Mouse (Mus musculus) cerebellum, postnatal 10 days (tissue): ENCODE measurements around the gene Nrp1.

Experiments
- DNase-seq, 2 experiments: peaks; one replicate each; pipeline ENCODE4 v3.0.0; 2021; ENCODE audit warnings: mixed read lengths in 2 of 2

Nrp1 gene

GRCm38 (mm10) chr8:128371789-128372188 lies 13.4 kb downstream of the Nrp1 start:
- no peak for DNase-seq

DNA sequence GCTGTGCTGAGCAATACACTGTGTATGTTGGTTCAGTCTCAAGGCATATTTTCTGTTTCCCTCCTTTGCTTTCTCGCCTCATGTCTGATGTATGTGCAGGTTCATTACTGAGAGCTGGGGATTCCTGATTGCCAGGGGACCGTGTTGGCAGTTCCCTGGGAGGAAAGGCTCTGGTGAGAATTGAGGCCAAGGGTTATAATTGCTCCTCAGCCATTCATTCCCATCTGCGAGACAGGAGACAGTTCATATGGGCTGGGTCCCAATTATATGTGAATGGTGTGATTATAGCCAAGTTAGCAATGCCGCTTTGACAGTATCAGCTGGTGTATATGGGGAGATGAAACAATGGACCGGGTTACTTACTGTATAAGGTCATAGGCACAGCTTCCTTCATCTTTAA lies 14.3 kb downstream of the Nrp1 start:
- no peak for DNase-seq

DNA sequence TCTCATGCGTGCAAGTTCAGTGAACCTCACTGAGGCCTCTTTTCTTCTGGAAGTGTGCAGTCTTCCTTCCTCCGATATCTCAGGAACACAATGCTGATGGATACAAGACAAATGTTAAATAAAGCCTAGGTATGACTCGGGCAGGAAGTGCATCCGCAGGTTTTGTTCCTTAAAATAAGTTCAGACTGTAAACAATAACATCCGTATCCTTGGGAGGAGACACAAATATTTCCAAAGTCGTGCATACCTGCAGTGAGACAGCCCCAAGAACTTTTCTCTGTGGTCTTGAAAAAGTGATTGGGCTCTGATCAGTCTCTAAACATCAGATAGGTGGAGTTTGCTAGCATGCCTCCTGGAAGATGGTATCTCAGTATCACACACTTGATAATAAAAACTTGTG lies 15.0 kb downstream of the Nrp1 start:
- no peak for DNase-seq

- no peak for DNase-seq
Observed at GRCm38 (mm10) chr8:128375291-128375690, 16.9 kb downstream of the Nrp1 start.

GRCm38 (mm10) chr8:128383176-128383575 lies 24.8 kb downstream of the Nrp1 start:
- DNase-seq, result no peak

DNA sequence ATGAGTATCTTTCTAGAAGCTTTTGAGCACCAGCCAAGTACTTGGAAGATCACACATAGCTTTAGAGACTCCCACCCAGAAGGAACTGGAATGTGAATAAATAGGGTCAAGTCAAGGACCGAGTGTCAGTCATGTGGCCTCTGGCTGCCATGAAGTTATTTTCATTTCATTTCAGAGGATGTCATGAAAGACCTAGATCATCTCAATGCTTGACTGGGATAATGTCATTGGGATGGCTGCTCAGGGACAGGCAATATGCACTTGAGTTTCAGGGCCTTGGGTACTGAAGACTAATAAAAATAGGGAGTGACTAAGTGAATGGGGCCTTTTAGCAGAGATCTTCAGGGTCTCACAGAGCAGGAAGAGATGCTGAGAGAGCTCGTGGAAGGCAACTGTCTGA lies 26.0 kb downstream of the Nrp1 start:
- DNase-seq, result no peak

GRCm38 (mm10) chr8:128384921-128385332 lies 26.5 kb downstream of the Nrp1 start:
- no peak for DNase-seq

GRCm38 (mm10) chr8:128386963-128387621 lies 28.7 kb downstream of the Nrp1 start:
- DNase-seq, result no peak

DNA sequence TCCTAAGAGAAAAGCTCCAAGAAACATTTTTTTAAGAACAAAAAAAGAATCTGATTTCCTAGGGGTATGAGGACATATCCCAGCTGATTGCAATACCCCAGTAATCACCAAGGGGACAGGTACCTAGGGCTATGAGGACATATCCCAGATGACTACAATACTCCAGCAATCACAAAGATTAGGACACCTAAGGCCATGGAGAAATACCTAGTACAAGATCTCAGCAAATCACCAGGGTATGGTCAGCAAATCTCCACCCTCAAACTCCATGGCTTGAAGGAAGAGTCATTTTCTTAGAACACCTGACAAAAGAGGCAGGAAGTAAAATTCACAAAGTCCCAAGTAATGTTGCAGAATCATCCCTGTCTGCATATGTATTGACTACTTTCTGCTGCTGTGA lies 32.4 kb downstream of the Nrp1 start:
- no peak for DNase-seq

- DNase-seq, result no peak
Observed at GRCm38 (mm10) chr8:128391182-128391760, 32.9 kb downstream of the Nrp1 start.

- DNase-seq, result no peak
Observed at GRCm38 (mm10) chr8:128394671-128395193, 36.3 kb downstream of the Nrp1 start.

- DNase-seq, result no peak
Observed at GRCm38 (mm10) chr8:128396968-128397367, 38.6 kb downstream of the Nrp1 start.

GRCm38 (mm10) chr8:128397441-128397840 lies 39.0 kb downstream of the Nrp1 start:
- no peak for DNase-seq

GRCm38 (mm10) chr8:128398472-128399091 lies 40.2 kb downstream of the Nrp1 start:
- DNase-seq, result no peak

GRCm38 (mm10) chr8:128400286-128400685 lies 41.9 kb downstream of the Nrp1 start:
- no peak for DNase-seq

DNA sequence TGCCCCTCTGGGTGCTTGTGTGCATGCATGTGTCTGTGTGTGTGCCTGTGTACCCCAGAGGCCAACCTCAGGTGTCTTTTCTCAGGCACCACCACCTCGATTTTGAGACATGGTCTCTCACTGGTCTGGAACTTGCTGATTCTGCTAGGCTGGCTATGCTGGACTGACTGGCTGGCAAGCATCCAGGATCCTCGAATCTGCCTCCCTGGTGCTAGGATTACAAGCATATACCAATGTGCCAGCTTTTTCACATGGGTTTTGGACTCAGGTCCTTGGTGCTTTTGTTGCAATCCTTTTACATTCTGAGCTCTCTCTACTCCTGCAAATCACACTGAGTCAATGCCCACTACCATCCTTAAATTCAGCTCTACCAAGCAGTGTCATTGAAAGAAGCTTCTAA lies 46.5 kb downstream of the Nrp1 start:
- peak; percentile 23 to 31 for DNase-seq

GRCm38 (mm10) chr8:128413381-128413780 lies 55.0 kb downstream of the Nrp1 start:
- DNase-seq, result peak; percentile 30 to 40

GRCm38 (mm10) chr8:128415730-128416684 lies 57.6 kb downstream of the Nrp1 start:
- DNase-seq, result peak; percentile 12 to 14

DNA sequence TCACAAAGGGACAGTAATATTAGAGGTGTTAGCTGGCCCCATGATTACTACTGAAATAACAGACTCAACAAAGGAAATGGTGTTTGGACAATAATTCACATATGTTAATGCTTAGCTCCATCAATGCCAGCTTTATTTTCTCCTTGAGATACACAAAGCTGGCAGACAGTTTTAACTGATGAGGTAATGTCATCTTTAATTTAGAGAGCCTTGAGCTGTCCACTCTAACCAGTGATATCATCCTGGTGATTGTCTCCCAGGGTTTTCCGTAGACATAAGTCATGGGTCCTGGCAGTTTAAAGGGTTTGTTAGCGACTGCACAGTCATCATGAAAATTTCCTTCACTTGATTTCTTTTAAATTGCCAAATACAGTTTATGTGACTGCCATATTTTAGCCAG lies 58.5 kb downstream of the Nrp1 start:
- DNase-seq, result no peak

- no peak for DNase-seq
Observed at GRCm38 (mm10) chr8:128417956-128418796, 59.8 kb downstream of the Nrp1 start.

DNA sequence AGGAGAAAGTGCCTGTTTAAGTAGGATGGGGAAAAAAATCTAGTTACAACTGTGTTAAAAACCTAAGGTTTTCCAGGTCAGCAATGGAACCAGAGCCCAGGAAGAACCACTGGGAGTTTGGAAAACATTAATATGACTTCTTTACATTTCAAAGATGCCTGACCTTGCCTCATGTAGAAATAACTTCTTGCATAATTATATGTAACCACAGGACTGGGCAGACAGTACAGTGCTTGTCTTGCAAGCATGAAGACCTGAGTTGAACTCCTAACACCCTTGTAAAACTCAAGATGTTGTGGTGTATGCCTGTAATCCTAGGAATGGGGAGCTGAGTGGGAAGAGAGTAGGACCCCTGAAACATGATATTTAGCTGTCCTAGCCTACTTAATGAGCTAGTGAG lies 61.6 kb downstream of the Nrp1 start:
- no peak for DNase-seq

DNA sequence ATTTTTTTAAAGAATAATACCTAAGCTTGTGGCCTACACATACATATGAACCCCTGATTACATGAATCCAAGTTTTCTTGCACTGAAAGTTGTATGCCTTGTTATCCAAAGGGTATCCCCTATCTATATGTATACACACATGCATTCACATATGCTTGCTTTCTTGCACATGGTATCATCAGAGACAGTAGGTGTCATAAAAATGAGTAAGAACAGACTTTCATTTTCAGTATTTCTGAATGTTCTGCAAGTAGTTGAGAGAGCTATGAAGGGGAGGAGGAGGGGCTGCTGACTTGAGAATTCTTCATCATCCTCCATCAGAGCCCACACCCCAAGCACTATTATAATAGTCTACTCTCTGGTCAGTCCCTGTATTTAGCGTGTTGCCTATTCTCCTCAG lies 62.0 kb downstream of the Nrp1 start:
- DNase-seq, result no peak
